Mouse (Mus musculus) bone marrow macrophage, adult 2 months (primary cell): ENCODE data around the gene Gm13290. TPM values are rescaled to one million over a fixed set of nuclear protein-coding genes. Genes with fewer than 3 reads are reported as not detected.
"Not testable (repeated sequence)": the region's sequence is repeated elsewhere in the genome, so short reads cannot be mapped to it uniquely, and the experiment has no call there.

ENCODE experiments used
- H3K27ac ChIP-seq: 2 replicates; pipeline ENCODE4 v1.5.1; 2012; ENCODE audit warnings: low read depth, low read length; ENCODE audit not compliant: insufficient read depth
- H3K4me1 ChIP-seq: 2 replicates; pipeline ENCODE4 v1.6.1; 2012; ENCODE audit warnings: low read length; ENCODE audit not compliant: control insufficient read depth, insufficient read depth
- H3K4me3 ChIP-seq: 2 replicates; pipeline ENCODE4 v1.5.1; 2012; ENCODE audit warnings: mild to moderate bottlenecking, low read length, moderate library complexity; ENCODE audit not compliant: insufficient read depth
- CTCF ChIP-seq: IDR thresholded peaks from 2 replicates; pipeline ENCODE4 v1.5.1; 2012; ENCODE audit warnings: low read depth, mild to moderate bottlenecking, low read length, moderate library complexity
- POLR2A ChIP-seq: IDR thresholded peaks from 2 replicates; pipeline ENCODE4 v1.6.1; 2012; ENCODE audit warnings: mild to moderate bottlenecking, low read depth, low read length, borderline replicate concordance
- polyA plus RNA-seq: library from polyadenylated mRNA; stranded (reverse); fragments of >200 nt; gene quantifications from 2 replicates; pipeline ENCODE4 v1.2.4, GENCODE M21; 2012; ENCODE audit not compliant: missing spikeins, insufficient read depth, insufficient read length

The Gm13290 gene
- polyA plus RNA-seq, 1 experiment, result not detected

- H3K4me3 ChIP-seq, H3K27ac ChIP-seq, H3K4me1 ChIP-seq: not testable (repeated sequence)
These were observed 20.5 kb downstream of the Gm13290 start, which contains the start of gene Gm13275 for GRCm38 (mm10) chr4:88793936-88794675. Gene Gm13275, plus strand, starts transcription at chr4:88794487.

- H3K27ac ChIP-seq, H3K4me1 ChIP-seq, H3K4me3 ChIP-seq: not testable (repeated sequence)
These were observed 23.5 kb downstream of the Gm13290 start, which contains the start of gene Gm13279 for GRCm38 (mm10) chr4:88797097-88797496. Gene Gm13279, plus strand, starts transcription at chr4:88797397.

- not testable (repeated sequence) for H3K4me1 ChIP-seq, H3K27ac ChIP-seq, H3K4me3 ChIP-seq
These were observed 25.7 kb downstream of the Gm13290 start, which contains the start of gene Gm13285 for GRCm38 (mm10) chr4:88799365-88799764. Gene Gm13285, plus strand, starts transcription at chr4:88799665.

GRCm38 (mm10) chr4:88802954-88803353, 29.3 kb downstream of the Gm13290 start, which contains the start of gene Gm13287:
Gene Gm13287, plus strand, starts transcription at chr4:88803254.
- not testable (repeated sequence) for H3K27ac ChIP-seq, H3K4me1 ChIP-seq
- H3K4me3 ChIP-seq, result peak within 1 kb of the TSS; percentile 17; the same call in 1 of the 2 replicates

- H3K4me1 ChIP-seq, H3K27ac ChIP-seq: not testable (repeated sequence)
- 0 out of 2 replicates have a peak within 1 kb of the TSS, but pooled peaks have one; percentile 14 for H3K4me3 ChIP-seq
These were observed 31.6 kb downstream of the Gm13290 start, which contains the start of gene Gm13288 for GRCm38 (mm10) chr4:88805231-88805630. Gene Gm13288, plus strand, starts transcription at chr4:88805531.

- H3K4me3 ChIP-seq, result 0 out of 2 replicates have a peak overlapping the region, but pooled peaks have one; percentile 14
- not testable (repeated sequence) for H3K27ac ChIP-seq, H3K4me1 ChIP-seq
These were observed 32.1 kb downstream of the Gm13290 start for GRCm38 (mm10) chr4:88805761-88806160.

- no peak within 1 kb of the TSS for H3K27ac ChIP-seq
- H3K4me3 ChIP-seq, result no peak within 1 kb of the TSS
- no peaks in the 10 kb centered on the region for H3K4me1 ChIP-seq
- TF ChIP-seq POLR2A (no peak), CTCF (no peak)
These were observed 42.3 kb downstream of the Gm13290 start, which contains the start of gene Ifna7 for GRCm38 (mm10) chr4:88815928-88816327. Gene Ifna7, plus strand, starts transcription at chr4:88816228.

GRCm38 (mm10) chr4:88819659-88820058, 46.0 kb downstream of the Gm13290 start, which contains the start of gene Ifna11:
Gene Ifna11, plus strand, starts transcription at chr4:88819959.
- TF ChIP-seq POLR2A (no peak), CTCF (no peak)
- no peak within 1 kb of the TSS for H3K27ac ChIP-seq
- H3K4me3 ChIP-seq, result no peak within 1 kb of the TSS

GRCm38 (mm10) chr4:88822995-88823394, 49.4 kb downstream of the Gm13290 start:
- H3K4me1 ChIP-seq, result no peaks in the 10 kb centered on the region
- TF ChIP-seq CTCF (no peak), POLR2A (no peak)
- H3K27ac ChIP-seq, result no peak overlapping the region
- no peak overlapping the region for H3K4me3 ChIP-seq

More at GRCm38 (mm10) chr4:88819659-88820058, 46.0 kb downstream of the Gm13290 start, which contains the start of gene Ifna11:
- H3K4me1 ChIP-seq, result no peaks in the 10 kb centered on the region

Other genes with a start within 250 kb of the Gm13290 start
- gene Ifna15, start 215.6 kb upstream of the Gm13290 start, polyA plus RNA-seq, result not detected in 2 replicates
- gene Ifna14, start 202.0 kb upstream of the Gm13290 start, polyA plus RNA-seq, result not detected in 2 replicates
- gene Ifna9, start 181.4 kb upstream of the Gm13290 start, polyA plus RNA-seq, result not detected in 2 replicates
- gene Ifna12, start 170.5 kb upstream of the Gm13290 start, polyA plus RNA-seq, result not detected in 2 replicates
- not detected in 2 replicates for gene C87499, start 139.4 kb upstream of the Gm13290 start, polyA plus RNA-seq
- not detected in 2 replicates for gene Ifna13, start 129.4 kb upstream of the Gm13290 start, polyA plus RNA-seq
- gene Ifna16, start 96.9 kb upstream of the Gm13290 start, polyA plus RNA-seq, result not detected in 2 replicates
- not detected in 2 replicates for gene Ifna2, start 89.9 kb upstream of the Gm13290 start, polyA plus RNA-seq
- not detected in 2 replicates for gene Ifnab, start 82.5 kb upstream of the Gm13290 start, polyA plus RNA-seq
- not detected in 2 replicates for gene Gm26566, start 52.0 kb upstream of the Gm13290 start, polyA plus RNA-seq
- 60.5 and 64.8 TPM in 2 replicates for gene Klhl9, start 51.4 kb upstream of the Gm13290 start, polyA plus RNA-seq
- not detected in 2 replicates for gene Gm13271, start 19.0 kb upstream of the Gm13290 start, polyA plus RNA-seq
- not detected in 2 replicates for gene Gm13283, start 13.7 kb upstream of the Gm13290 start, polyA plus RNA-seq
- not detected in 2 replicates for gene Gm13289, start 3.1 kb downstream of the Gm13290 start, polyA plus RNA-seq
- not detected in 2 replicates for gene Gm13272, start 6.0 kb downstream of the Gm13290 start, polyA plus RNA-seq
- not detected in 2 replicates for gene Ifnz, start 8.3 kb downstream of the Gm13290 start, polyA plus RNA-seq
- not detected in 2 replicates for gene Gm13276, start 11.9 kb downstream of the Gm13290 start, polyA plus RNA-seq
- gene Gm13277, start 14.8 kb downstream of the Gm13290 start, polyA plus RNA-seq, result not detected in 2 replicates
- gene Gm13278, start 17.7 kb downstream of the Gm13290 start, polyA plus RNA-seq, result not detected in 2 replicates
- not detected in 2 replicates for gene Gm13275, start 20.7 kb downstream of the Gm13290 start, polyA plus RNA-seq
- not detected in 2 replicates for gene Gm13279, start 23.6 kb downstream of the Gm13290 start, polyA plus RNA-seq
- not detected in 2 replicates for gene Gm13285, start 25.8 kb downstream of the Gm13290 start, polyA plus RNA-seq
- not detected in 2 replicates for gene Gm13287, start 29.4 kb downstream of the Gm13290 start, polyA plus RNA-seq
- not detected in 2 replicates for gene Gm13288, start 31.7 kb downstream of the Gm13290 start, polyA plus RNA-seq
- gene Ifna7, start 42.4 kb downstream of the Gm13290 start, polyA plus RNA-seq, result not detected in 2 replicates
- not detected in 2 replicates for gene Ifna11, start 46.1 kb downstream of the Gm13290 start, polyA plus RNA-seq
- gene Ifna6, start 53.6 kb downstream of the Gm13290 start, polyA plus RNA-seq, result not detected in 2 replicates
- not detected in 2 replicates for gene Ifna5, start 61.7 kb downstream of the Gm13290 start, polyA plus RNA-seq
- not detected in 2 replicates for gene Ifna4, start 68.0 kb downstream of the Gm13290 start, polyA plus RNA-seq
- gene Ifna1, start 76.3 kb downstream of the Gm13290 start, polyA plus RNA-seq, result not detected in 2 replicates
- not detected in 2 replicates for gene Ifne, start 106.4 kb downstream of the Gm13290 start, polyA plus RNA-seq